Mouse (Mus musculus): ENCODE measurements at regions not wholly inside any gene's neighbourhood (a gene's known extent, or its start where the extent isn't known, plus 50 kb on each side); places are given as distances from the start of the nearest gene placed in this dataset.

GRCm38 (mm10) chr4:68574610-68575167 lies 379.5 kb downstream of the Brinp1 start:
- H3K27me3 ChIP-seq (replicated peaks; ENCODE audit: control insufficient read depth, insufficient read depth, low read length): no peaks in the 10 kb centered on the region
- 83% methylated on average over 4 of the region's 4 CpGs for WGBS
- no peak overlapping the region for H3K4me3 ChIP-seq (ENCODE audit: low read length)
- H3K9ac ChIP-seq (ENCODE audit: low read depth, low read length): no peak overlapping the region
- H3K4me2 ChIP-seq (ENCODE audit: low read depth, low read length): no peak overlapping the region
- ATAC-seq: no peak
- H3K9me3 ChIP-seq (ENCODE audit: control insufficient read depth, low read length): no peaks in the 10 kb centered on the region
- no peak overlapping the region for H3K27ac ChIP-seq (ENCODE audit: low read length)
- no peaks in the 10 kb centered on the region for H3K4me1 ChIP-seq (ENCODE audit: control insufficient read depth, insufficient read depth, low read length)
- H3K36me3 ChIP-seq (ENCODE audit: control insufficient read depth, insufficient read depth, low read length): no peaks in the 10 kb centered on the region

GRCm38 (mm10) chr4:68573333-68573732 lies 380.9 kb downstream of the Brinp1 start:
- no peak for ATAC-seq
- no peak overlapping the region for H3K4me3 ChIP-seq (ENCODE audit: low read length)
- H3K9ac ChIP-seq (ENCODE audit: low read depth, low read length): no peak overlapping the region
- H3K27me3 ChIP-seq (replicated peaks; ENCODE audit: control insufficient read depth, insufficient read depth, low read length): no peaks in the 10 kb centered on the region
- H3K36me3 ChIP-seq (ENCODE audit: control insufficient read depth, insufficient read depth, low read length): no peaks in the 10 kb centered on the region
- H3K4me1 ChIP-seq (ENCODE audit: control insufficient read depth, insufficient read depth, low read length): no peaks in the 10 kb centered on the region
- H3K4me2 ChIP-seq (ENCODE audit: low read depth, low read length): no peak overlapping the region
- H3K9me3 ChIP-seq (ENCODE audit: control insufficient read depth, low read length): no peaks in the 10 kb centered on the region
- 69% methylated on average over 3 of the region's 3 CpGs for WGBS
- H3K27ac ChIP-seq (ENCODE audit: low read length): no peak overlapping the region

- H3K27me3 ChIP-seq (replicated peaks; ENCODE audit: control insufficient read depth, insufficient read depth, low read length): no peaks in the 10 kb centered on the region
- H3K4me2 ChIP-seq (ENCODE audit: low read depth, low read length): no peak overlapping the region
- H3K4me3 ChIP-seq (ENCODE audit: low read length): no peak overlapping the region
- H3K27ac ChIP-seq (ENCODE audit: low read length): no peak overlapping the region
- no peaks in the 10 kb centered on the region for H3K36me3 ChIP-seq (ENCODE audit: control insufficient read depth, insufficient read depth, low read length)
- H3K9me3 ChIP-seq (ENCODE audit: control insufficient read depth, low read length): no peaks in the 10 kb centered on the region
- no peak overlapping the region for H3K9ac ChIP-seq (ENCODE audit: low read depth, low read length)
- ATAC-seq: no peak
- H3K4me1 ChIP-seq (ENCODE audit: control insufficient read depth, insufficient read depth, low read length): no peaks in the 10 kb centered on the region
Observed at GRCm38 (mm10) chr4:68572521-68572920, 381.7 kb downstream of the Brinp1 start.

DNA sequence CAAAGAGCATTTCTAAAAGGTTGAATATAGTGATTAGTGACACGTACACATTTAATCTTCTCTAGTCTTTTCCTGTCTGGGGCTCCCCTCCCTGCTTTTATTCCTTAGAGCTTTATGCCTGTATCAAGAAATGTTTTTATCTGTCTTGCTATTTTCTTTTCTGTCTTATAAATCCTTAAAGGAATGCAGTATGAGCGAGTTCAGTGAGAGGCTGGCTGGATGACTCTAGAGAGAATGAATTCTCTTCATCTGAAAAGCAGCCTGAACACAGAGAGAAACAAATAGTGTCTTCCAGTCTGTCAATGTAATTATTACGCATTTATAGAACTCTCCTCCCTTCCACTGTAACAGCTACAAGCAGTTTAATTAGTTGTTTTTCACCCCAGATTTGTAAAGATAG lies 417.9 kb downstream of the Brinp1 start:
- no peaks in the 10 kb centered on the region for H3K36me3 ChIP-seq (ENCODE audit: control insufficient read depth, insufficient read depth, low read length)

DNA sequence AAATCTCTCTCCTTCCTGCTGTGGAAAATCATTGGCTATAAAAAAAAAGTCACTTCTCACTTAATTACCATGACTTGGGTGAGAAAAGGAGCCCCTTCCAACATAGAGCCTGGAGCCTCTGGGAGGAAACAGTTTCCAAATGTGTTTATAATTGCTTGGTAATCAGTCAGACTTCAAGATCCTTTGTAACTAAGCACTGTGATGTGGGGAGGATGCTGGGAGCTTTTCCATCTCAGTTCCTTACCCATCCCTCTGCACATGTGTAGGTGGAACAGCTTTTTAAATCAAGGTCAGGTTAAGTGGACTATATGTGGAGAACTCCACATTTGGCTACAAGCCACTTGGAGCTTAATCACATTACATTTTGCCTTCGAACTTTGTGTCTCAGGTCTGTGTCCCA lies 418.4 kb downstream of the Brinp1 start:
- WGBS: 35% methylated on average over 1 of the region's 1 CpGs
- H3K4me3 ChIP-seq (ENCODE audit: low read length): no peak overlapping the region
- no peak overlapping the region for H3K9ac ChIP-seq (ENCODE audit: low read depth, low read length)
- H3K27me3 ChIP-seq (replicated peaks; ENCODE audit: control insufficient read depth, insufficient read depth, low read length): no peaks in the 10 kb centered on the region
- no peak overlapping the region for H3K4me2 ChIP-seq (ENCODE audit: low read depth, low read length)
- no peak for ATAC-seq
- no peaks in the 10 kb centered on the region for H3K4me1 ChIP-seq (ENCODE audit: control insufficient read depth, insufficient read depth, low read length)
- no peak overlapping the region for H3K27ac ChIP-seq (ENCODE audit: low read length)
- no peaks in the 10 kb centered on the region for H3K9me3 ChIP-seq (ENCODE audit: control insufficient read depth, low read length)
- H3K36me3 ChIP-seq (ENCODE audit: control insufficient read depth, insufficient read depth, low read length): no peaks in the 10 kb centered on the region

More for the DNA sequence above, 417.9 kb downstream of the Brinp1 start:
- Histone ChIP-seq H3K27me3 (replicated peaks; ENCODE audit: control insufficient read depth, insufficient read depth, low read length) (no peaks in the 10 kb centered on the region), H3K27ac (ENCODE audit: low read length) (no peak overlapping the region), H3K4me1 (ENCODE audit: control insufficient read depth, insufficient read depth, low read length) (no peaks in the 10 kb centered on the region), H3K4me2 (ENCODE audit: low read depth, low read length) (no peak overlapping the region), H3K4me3 (ENCODE audit: low read length) (no peak overlapping the region), H3K9ac (ENCODE audit: low read depth, low read length) (no peak overlapping the region), H3K9me3 (ENCODE audit: control insufficient read depth, low read length) (no peaks in the 10 kb centered on the region)
- no peak for ATAC-seq
- WGBS: 62% methylated on average over 3 of the region's 3 CpGs

DNA sequence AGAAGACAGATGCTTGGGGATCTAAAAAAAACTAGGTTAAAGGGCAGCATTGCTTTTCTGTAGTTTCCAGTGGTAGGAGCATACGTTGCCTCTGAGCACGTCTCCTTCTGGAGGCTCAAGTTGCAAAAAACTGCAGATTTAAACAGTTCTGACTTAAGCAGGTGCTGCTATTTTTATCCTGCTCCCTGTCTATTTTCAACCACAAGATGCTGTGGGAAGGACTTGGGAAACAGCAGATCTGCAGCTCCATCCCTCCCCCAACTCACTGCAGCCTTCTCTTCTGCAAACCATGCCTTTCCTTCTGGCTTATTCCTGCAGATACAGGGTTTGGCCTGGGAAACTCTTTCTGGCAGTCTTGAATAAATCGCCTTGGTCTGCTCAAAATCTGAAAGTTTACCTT lies 422.1 kb downstream of the Brinp1 start:
- no peaks in the 10 kb centered on the region for H3K27me3 ChIP-seq (replicated peaks; ENCODE audit: control insufficient read depth, insufficient read depth, low read length)
- no peak overlapping the region for H3K4me2 ChIP-seq (ENCODE audit: low read depth, low read length)
- H3K4me3 ChIP-seq (ENCODE audit: low read length): no peak overlapping the region
- H3K4me1 ChIP-seq (ENCODE audit: control insufficient read depth, insufficient read depth, low read length): no peaks in the 10 kb centered on the region
- no peak for ATAC-seq
- no peak overlapping the region for H3K9ac ChIP-seq (ENCODE audit: low read depth, low read length)
- WGBS: 53% methylated on average over 3 of the region's 3 CpGs
- no peak overlapping the region for H3K27ac ChIP-seq (ENCODE audit: low read length)
- H3K36me3 ChIP-seq (ENCODE audit: control insufficient read depth, insufficient read depth, low read length): no peaks in the 10 kb centered on the region
- H3K9me3 ChIP-seq (ENCODE audit: control insufficient read depth, low read length): no peaks in the 10 kb centered on the region

GRCm38 (mm10) chr4:68487993-68488392 lies 466.2 kb downstream of the Brinp1 start:
- Histone ChIP-seq H3K9ac (ENCODE audit: low read depth, low read length) (no peak overlapping the region), H3K27me3 (replicated peaks; ENCODE audit: control insufficient read depth, insufficient read depth, low read length) (no peaks in the 10 kb centered on the region), H3K4me3 (ENCODE audit: low read length) (no peak overlapping the region), H3K4me2 (ENCODE audit: low read depth, low read length) (no peak overlapping the region), H3K27ac (ENCODE audit: low read length) (no peak overlapping the region), H3K9me3 (ENCODE audit: control insufficient read depth, low read length) (no peaks in the 10 kb centered on the region), H3K36me3 (ENCODE audit: control insufficient read depth, insufficient read depth, low read length) (no peaks in the 10 kb centered on the region), H3K4me1 (ENCODE audit: control insufficient read depth, insufficient read depth, low read length) (no peaks in the 10 kb centered on the region)
- no peak for ATAC-seq
- 74% methylated on average over 4 of the region's 4 CpGs for WGBS

DNA sequence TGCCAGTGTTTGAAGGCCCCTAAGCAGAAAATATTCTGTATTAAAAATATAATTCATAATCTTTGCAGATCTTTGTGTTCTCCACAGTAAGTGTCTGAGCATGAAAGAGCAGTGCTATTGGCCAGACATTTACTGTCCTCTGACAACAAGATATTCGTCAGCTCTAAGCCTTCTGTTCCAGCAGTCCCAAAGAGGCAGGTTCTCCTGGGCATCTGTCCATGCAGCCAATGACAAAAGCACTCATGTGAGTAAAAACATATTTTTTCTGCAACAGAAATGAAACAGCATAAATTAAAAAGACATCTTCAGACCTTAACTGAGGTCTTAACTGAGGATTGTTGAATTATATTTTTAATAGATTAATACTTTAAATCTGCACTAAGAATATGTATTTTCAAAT lies 467.3 kb downstream of the Brinp1 start:
- Histone ChIP-seq H3K9ac (ENCODE audit: low read depth, low read length) (no peak overlapping the region), H3K4me2 (ENCODE audit: low read depth, low read length) (no peak overlapping the region), H3K27ac (ENCODE audit: low read length) (no peak overlapping the region), H3K4me3 (ENCODE audit: low read length) (no peak overlapping the region), H3K9me3 (ENCODE audit: control insufficient read depth, low read length) (no peaks in the 10 kb centered on the region), H3K4me1 (ENCODE audit: control insufficient read depth, insufficient read depth, low read length) (no peaks in the 10 kb centered on the region), H3K36me3 (ENCODE audit: control insufficient read depth, insufficient read depth, low read length) (no peaks in the 10 kb centered on the region), H3K27me3 (replicated peaks; ENCODE audit: control insufficient read depth, insufficient read depth, low read length) (no peaks in the 10 kb centered on the region)
- ATAC-seq: no peak
- 70% methylated on average over 1 of the region's 1 CpGs for WGBS

GRCm38 (mm10) chr4:68461783-68462182 lies 492.4 kb downstream of the Brinp1 start:
- ATAC-seq: no peak
- Histone ChIP-seq H3K27me3 (replicated peaks; ENCODE audit: control insufficient read depth, insufficient read depth, low read length) (no peaks in the 10 kb centered on the region), H3K9me3 (ENCODE audit: control insufficient read depth, low read length) (no peaks in the 10 kb centered on the region), H3K9ac (ENCODE audit: low read depth, low read length) (no peak overlapping the region), H3K27ac (ENCODE audit: low read length) (no peak overlapping the region), H3K4me2 (ENCODE audit: low read depth, low read length) (no peak overlapping the region), H3K4me3 (ENCODE audit: low read length) (no peak overlapping the region), H3K36me3 (ENCODE audit: control insufficient read depth, insufficient read depth, low read length) (no peaks in the 10 kb centered on the region), H3K4me1 (ENCODE audit: control insufficient read depth, insufficient read depth, low read length) (no peaks in the 10 kb centered on the region)

GRCm38 (mm10) chr4:68416046-68416445 lies 538.2 kb downstream of the Brinp1 start:
- H3K9me3 ChIP-seq (ENCODE audit: control insufficient read depth, low read length): no peaks in the 10 kb centered on the region
- no peak for ATAC-seq
- H3K4me3 ChIP-seq (ENCODE audit: low read length): no peak overlapping the region

More at GRCm38 (mm10) chr4:68416046-68416445, 538.2 kb downstream of the Brinp1 start:
- Histone ChIP-seq H3K27ac (ENCODE audit: low read length) (no peak overlapping the region), H3K27me3 (replicated peaks; ENCODE audit: control insufficient read depth, insufficient read depth, low read length) (no peaks in the 10 kb centered on the region), H3K9ac (ENCODE audit: low read depth, low read length) (no peak overlapping the region), H3K36me3 (ENCODE audit: control insufficient read depth, insufficient read depth, low read length) (no peaks in the 10 kb centered on the region), H3K4me2 (ENCODE audit: low read depth, low read length) (no peak overlapping the region), H3K4me1 (ENCODE audit: control insufficient read depth, insufficient read depth, low read length) (no peaks in the 10 kb centered on the region)
